Mouse (Mus musculus) heart, embryonic 13.5 days (tissue): ENCODE measurements at regions not wholly inside any gene's neighbourhood (a gene's known extent, or its start where the extent isn't known, plus 50 kb on each side); places are given as distances from the start of the nearest gene placed in this dataset.

Source experiments
- ATAC-seq: fragments of 200-750 bp; cut with Nextera tagmentation; 2 replicates; pipeline ENCODE4 v1.8.0; 2017; ENCODE audit warnings: moderate TSS enrichment; ENCODE audit not compliant: insufficient number of reproducible peaks, low FRiP score, low TSS enrichment; ENCODE audit errors: extremely low read depth
- H3K27ac ChIP-seq: fragments of 300-500 bp; sonication (generic); replicated peaks from 2 replicates; pipeline ENCODE4 v1.5.1; 2015; ENCODE audit warnings: moderate library complexity, mild to moderate bottlenecking, inconsistent platforms
- H3K27me3 ChIP-seq: fragments of 300-500 bp; sonication (generic); replicated peaks from 2 replicates; pipeline ENCODE4 v1.6.1; 2015; ENCODE audit warnings: mild to moderate bottlenecking, inconsistent platforms
- H3K36me3 ChIP-seq: fragments of 300-500 bp; sonication (generic); 2 replicates; pipeline ENCODE4 v1.6.1; 2015; ENCODE audit warnings: mild to moderate bottlenecking, inconsistent platforms
- H3K4me1 ChIP-seq: fragments of 300-500 bp; sonication (generic); 2 replicates; pipeline ENCODE4 v1.6.1; 2015; ENCODE audit warnings: inconsistent platforms
- H3K4me2 ChIP-seq: fragments of 300-500 bp; sonication (generic); 2 replicates; pipeline ENCODE4 v1.6.1; 2015; ENCODE audit warnings: inconsistent platforms, mild to moderate bottlenecking, moderate library complexity
- H3K4me3 ChIP-seq: fragments of 300-500 bp; sonication (generic); 2 replicates; pipeline ENCODE4 v1.5.1; 2015; ENCODE audit warnings: moderate library complexity, mild to moderate bottlenecking, inconsistent platforms
- H3K9ac ChIP-seq: fragments of 300-500 bp; sonication (generic); 2 replicates; pipeline ENCODE4 v1.6.1; 2015; ENCODE audit warnings: inconsistent platforms, mild to moderate bottlenecking, moderate library complexity
- H3K9me3 ChIP-seq: fragments of 300-500 bp; sonication (generic); 2 replicates; pipeline ENCODE4 v1.6.1; 2016; ENCODE audit warnings: inconsistent platforms
- WGBS: fragments of 180-500 bp; shearing (Covaris S2); methylation state at CpG from one replicate; pipeline ENCODE4 v1.1.7; 2015; ENCODE audit warnings: mixed read lengths; 5-methylcytosine and 5-hydroxymethylcytosine counted together

- Histone ChIP-seq H3K9me3 (no peaks in the 10 kb centered on the region), H3K36me3 (no peaks in the 10 kb centered on the region), H3K9ac (no peak overlapping the region), H3K4me3 (no peak overlapping the region), H3K27ac (no peak overlapping the region), H3K4me2 (no peak overlapping the region), H3K4me1 (no peaks in the 10 kb centered on the region), H3K27me3 (no peaks in the 10 kb centered on the region)
- no peak for ATAC-seq
- WGBS, result 48% methylated on average over 1 of the region's 1 CpGs
Observed at GRCm38 (mm10) chr2:92779101-92779500, 135.8 kb upstream of the Syt13 start.

DNA sequence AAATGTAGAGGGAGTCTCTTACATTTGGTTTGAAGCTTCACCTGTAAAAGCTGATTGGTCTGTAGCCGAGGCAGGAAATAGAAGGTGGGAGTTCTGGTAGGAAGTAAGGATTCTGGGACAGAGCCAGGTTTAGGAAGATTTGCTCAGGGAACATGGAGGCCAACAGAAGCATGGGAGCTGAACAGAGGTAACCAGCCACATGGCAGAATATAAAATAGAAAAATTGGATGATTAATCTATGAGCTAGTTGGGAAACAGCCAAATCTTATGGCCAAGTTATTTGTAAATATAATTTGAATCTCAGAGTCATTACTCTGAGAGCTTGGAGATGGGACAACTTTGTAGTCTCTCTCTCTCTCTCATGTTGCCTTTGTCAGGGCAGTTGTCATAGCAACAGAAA lies 134.9 kb upstream of the Syt13 start:
- Histone ChIP-seq H3K4me1 (no peaks in the 10 kb centered on the region), H3K9me3 (no peaks in the 10 kb centered on the region), H3K9ac (no peak overlapping the region), H3K27ac (no peak overlapping the region), H3K4me2 (no peak overlapping the region), H3K4me3 (no peak overlapping the region), H3K36me3 (no peaks in the 10 kb centered on the region), H3K27me3 (no peaks in the 10 kb centered on the region)
- 67% methylated on average over 1 of the region's 1 CpGs for WGBS
- no peak for ATAC-seq

DNA sequence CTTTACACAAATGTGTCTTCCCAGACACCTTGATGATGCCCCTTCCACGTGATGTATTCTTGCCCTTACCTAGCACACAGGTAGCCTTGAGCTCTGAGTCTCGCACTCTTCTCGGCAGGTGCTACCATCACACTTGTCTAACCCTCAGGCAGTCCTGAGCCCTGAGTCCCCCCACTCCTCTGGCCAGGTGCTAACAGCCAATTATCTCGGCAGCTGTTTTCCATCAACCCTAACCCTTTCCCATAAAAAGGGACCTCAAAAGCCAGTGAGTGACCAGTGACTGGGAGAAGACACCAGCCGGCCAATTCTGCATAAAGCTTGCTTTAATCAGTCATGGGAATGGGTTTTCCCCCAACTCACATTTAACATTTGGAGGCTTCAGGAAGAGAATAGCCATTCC lies 133.4 kb upstream of the Syt13 start:
- Histone ChIP-seq H3K4me1 (no peaks in the 10 kb centered on the region), H3K4me3 (no peak overlapping the region), H3K27me3 (no peaks in the 10 kb centered on the region), H3K27ac (no peak overlapping the region), H3K36me3 (no peaks in the 10 kb centered on the region), H3K9ac (no peak overlapping the region), H3K4me2 (no peak overlapping the region), H3K9me3 (no peaks in the 10 kb centered on the region)
- WGBS, result 48% methylated on average over 5 of the region's 5 CpGs
- no peak for ATAC-seq

DNA sequence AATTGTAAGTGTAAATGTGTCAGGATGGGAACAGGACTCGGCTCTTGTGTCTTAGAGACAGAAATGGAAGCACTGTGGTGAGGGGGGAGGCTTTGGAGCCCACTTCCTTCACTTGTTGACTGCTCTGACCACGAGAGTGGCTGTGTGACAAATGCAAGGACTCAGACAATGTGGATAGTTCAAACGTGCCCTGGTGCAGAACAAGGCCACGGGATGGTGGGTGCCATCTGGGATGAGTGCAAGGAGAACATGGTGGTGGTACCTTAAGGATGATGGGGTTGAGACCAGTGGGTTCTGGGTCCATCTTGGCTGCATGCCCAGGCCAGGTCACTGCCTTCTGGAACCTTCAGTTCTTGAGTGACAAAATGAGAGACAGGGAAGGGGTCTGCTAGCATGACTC lies 132.3 kb upstream of the Syt13 start:
- ATAC-seq, result no peak
- Histone ChIP-seq H3K27ac (no peak overlapping the region), H3K4me1 (no peaks in the 10 kb centered on the region), H3K4me2 (no peak overlapping the region), H3K27me3 (no peaks in the 10 kb centered on the region), H3K9ac (no peak overlapping the region), H3K9me3 (no peaks in the 10 kb centered on the region), H3K4me3 (no peak overlapping the region), H3K36me3 (no peaks in the 10 kb centered on the region)
- whole genome bisulfite sequencing, result 62% methylated on average over 4 of the region's 4 CpGs

GRCm38 (mm10) chr2:92784916-92785315 lies 130.0 kb upstream of the Syt13 start:
- 39% methylated on average over 2 of the region's 2 CpGs for WGBS
- Histone ChIP-seq H3K4me2 (no peak overlapping the region), H3K36me3 (no peaks in the 10 kb centered on the region), H3K4me3 (no peak overlapping the region), H3K27ac (no peak overlapping the region), H3K9ac (no peak overlapping the region), H3K27me3 (no peaks in the 10 kb centered on the region), H3K4me1 (no peaks in the 10 kb centered on the region), H3K9me3 (no peaks in the 10 kb centered on the region)
- no peak for ATAC-seq

- no peak overlapping the region for H3K27ac ChIP-seq
- no peaks in the 10 kb centered on the region for H3K4me1 ChIP-seq
- no peak for ATAC-seq
- H3K9ac ChIP-seq, result no peak overlapping the region
- no peak overlapping the region for H3K4me3 ChIP-seq
- H3K9me3 ChIP-seq, result no peaks in the 10 kb centered on the region
- WGBS, result 43% methylated on average over 4 of the region's 4 CpGs
- no peaks in the 10 kb centered on the region for H3K27me3 ChIP-seq
- H3K4me2 ChIP-seq, result no peak overlapping the region
- no peaks in the 10 kb centered on the region for H3K36me3 ChIP-seq
Observed at GRCm38 (mm10) chr2:92787925-92788410, 126.9 kb upstream of the Syt13 start.

GRCm38 (mm10) chr2:92788875-92789274 lies 126.0 kb upstream of the Syt13 start:
- no peaks in the 10 kb centered on the region for H3K27me3 ChIP-seq
- no peaks in the 10 kb centered on the region for H3K9me3 ChIP-seq
- no peak overlapping the region for H3K9ac ChIP-seq
- no peak for ATAC-seq
- H3K4me1 ChIP-seq, result no peaks in the 10 kb centered on the region
- 64% methylated on average over 5 of the region's 5 CpGs for WGBS
- H3K4me3 ChIP-seq, result no peak overlapping the region
- no peak overlapping the region for H3K4me2 ChIP-seq
- no peaks in the 10 kb centered on the region for H3K36me3 ChIP-seq
- no peak overlapping the region for H3K27ac ChIP-seq

- H3K4me3 ChIP-seq, result no peak overlapping the region
- no peaks in the 10 kb centered on the region for H3K9me3 ChIP-seq
- no peaks in the 10 kb centered on the region for H3K4me1 ChIP-seq
- H3K36me3 ChIP-seq, result no peaks in the 10 kb centered on the region
- ATAC-seq, result no peak
- H3K27me3 ChIP-seq, result no peaks in the 10 kb centered on the region
- 83% methylated on average over 2 of the region's 2 CpGs for WGBS
- no peak overlapping the region for H3K4me2 ChIP-seq
- no peak overlapping the region for H3K9ac ChIP-seq
- no peak overlapping the region for H3K27ac ChIP-seq
Observed at GRCm38 (mm10) chr2:92790374-92790773, 124.5 kb upstream of the Syt13 start.

DNA sequence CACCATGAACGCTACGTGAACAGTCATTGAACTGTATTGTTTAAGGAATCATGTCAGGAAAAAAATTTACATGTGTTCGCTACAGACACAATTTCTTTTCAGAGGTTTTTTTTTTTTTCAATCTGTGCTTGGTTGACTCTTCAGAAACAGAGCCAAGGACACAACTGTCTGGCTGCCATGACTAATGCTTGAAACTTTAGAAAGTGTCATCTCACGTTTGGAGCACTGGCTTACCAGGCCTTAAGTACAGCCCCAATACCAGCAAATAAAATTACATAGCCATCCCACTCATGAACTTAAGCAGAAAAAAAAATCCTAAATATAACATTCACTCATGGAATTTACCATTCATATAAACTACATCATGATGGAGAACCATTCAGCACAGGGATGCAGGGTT lies 115.1 kb upstream of the Syt13 start:
- no peak overlapping the region for H3K4me3 ChIP-seq
- H3K27me3 ChIP-seq, result peaks cover 14% of the 10 kb centered on the region; the same call in 1 of the 2 replicates
- H3K4me1 ChIP-seq, result peaks cover 12% of the 10 kb centered on the region
- H3K36me3 ChIP-seq, result no peaks in the 10 kb centered on the region
- no peak for ATAC-seq
- H3K9me3 ChIP-seq, result peaks cover 6% of the 10 kb centered on the region; the same call in 1 of the 2 replicates
- 82% methylated on average over 4 of the region's 4 CpGs for WGBS
- no peak overlapping the region for H3K9ac ChIP-seq
- no peak overlapping the region for H3K27ac ChIP-seq
- no peak overlapping the region for H3K4me2 ChIP-seq

DNA sequence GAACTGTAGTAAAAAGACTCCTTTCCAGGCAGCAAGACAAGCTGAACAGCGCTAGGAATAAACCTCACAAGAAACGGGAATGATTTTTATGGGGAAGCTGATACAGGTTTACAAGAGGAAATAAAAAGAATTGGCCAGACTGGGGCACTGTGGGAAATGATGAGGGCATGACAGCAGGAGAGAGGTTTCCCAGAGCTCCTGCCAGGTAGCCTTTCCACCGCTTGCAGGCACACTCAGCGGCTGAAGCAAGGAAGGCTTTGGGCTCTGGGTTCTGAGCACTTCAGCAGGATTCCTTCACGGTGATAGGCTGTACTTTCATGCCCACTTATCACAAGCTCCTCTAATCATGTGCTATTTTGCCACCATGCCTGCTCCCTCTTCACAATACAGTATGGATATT lies 114.2 kb upstream of the Syt13 start:
- peaks cover 14% of the 10 kb centered on the region; the same call in 1 of the 2 replicates for H3K27me3 ChIP-seq
- H3K9me3 ChIP-seq, result peaks cover 6% of the 10 kb centered on the region; the same call in 1 of the 2 replicates
- no peak overlapping the region for H3K4me3 ChIP-seq
- H3K36me3 ChIP-seq, result no peaks in the 10 kb centered on the region
- no peak overlapping the region for H3K9ac ChIP-seq
- no peak overlapping the region for H3K4me2 ChIP-seq
- WGBS, result 42% methylated on average over 5 of the region's 5 CpGs
- peaks cover 14% of the 10 kb centered on the region for H3K4me1 ChIP-seq
- no peak overlapping the region for H3K27ac ChIP-seq
- ATAC-seq, result no peak

DNA sequence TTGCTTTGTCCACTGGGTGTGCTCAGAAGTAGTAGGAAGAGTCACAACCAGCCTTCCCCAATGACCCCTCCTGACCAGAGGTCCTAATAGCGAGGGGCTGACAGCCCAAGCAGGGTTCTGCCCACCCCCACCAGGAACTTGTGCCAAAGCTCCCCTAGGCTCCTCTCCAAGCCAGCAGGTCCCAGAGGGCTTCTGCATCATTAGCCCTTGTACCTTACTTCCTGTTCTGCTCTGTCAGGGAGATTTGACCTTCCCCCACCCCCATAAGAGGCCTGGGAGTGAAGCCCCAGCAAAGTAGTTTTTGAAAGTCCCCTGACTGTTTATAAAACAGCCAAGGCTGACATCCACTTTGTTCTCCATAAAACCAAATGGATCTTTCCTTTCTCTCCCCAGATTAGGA lies 110.0 kb upstream of the Syt13 start:
- H3K9ac ChIP-seq, result no peak overlapping the region
- H3K36me3 ChIP-seq, result no peaks in the 10 kb centered on the region
- ATAC-seq, result no peak
- peaks cover 27% of the 10 kb centered on the region for H3K4me1 ChIP-seq
- no peak overlapping the region for H3K4me2 ChIP-seq
- H3K4me3 ChIP-seq, result no peak overlapping the region
- 58% methylated on average over 1 of the region's 1 CpGs for WGBS
- peaks cover 6% of the 10 kb centered on the region; the same call in 1 of the 2 replicates for H3K9me3 ChIP-seq
- no peak overlapping the region for H3K27ac ChIP-seq
- H3K27me3 ChIP-seq, result peaks cover 24% of the 10 kb centered on the region

- H3K4me1 ChIP-seq, result peaks cover 21% of the 10 kb centered on the region
- peaks cover 30% of the 10 kb centered on the region for H3K27me3 ChIP-seq
- no peak overlapping the region for H3K4me2 ChIP-seq
- no peak for ATAC-seq
- H3K9ac ChIP-seq, result no peak overlapping the region
- no peaks in the 10 kb centered on the region for H3K36me3 ChIP-seq
- no peak overlapping the region for H3K4me3 ChIP-seq
- no peak overlapping the region for H3K27ac ChIP-seq
- peaks cover 6% of the 10 kb centered on the region; the same call in 1 of the 2 replicates for H3K9me3 ChIP-seq
- WGBS, result 32% methylated on average over 4 of the region's 4 CpGs
Observed at GRCm38 (mm10) chr2:92805761-92806160, 109.1 kb upstream of the Syt13 start.
